Mouse (Mus musculus) cortical plate, adult 2 months (tissue): ENCODE measurements at regions not wholly inside any gene's neighbourhood (a gene's known extent, or its start where the extent isn't known, plus 50 kb on each side); places are given as distances from the start of the nearest gene placed in this dataset.

Source experiments
- CTCF ChIP-seq: fragments of 200-500 bp; IDR thresholded peaks from 2 replicates; pipeline ENCODE4 v1.5.1; 2011; ENCODE audit warnings: mild to moderate bottlenecking, control low read depth, low read length; ENCODE audit not compliant: insufficient read depth; ENCODE audit errors: extremely low read depth
- POLR2A ChIP-seq: fragments of 200-500 bp; IDR thresholded peaks from 2 replicates; pipeline ENCODE4 v1.6.1; 2011; ENCODE audit warnings: mild to moderate bottlenecking, low read length, control low read depth; ENCODE audit not compliant: insufficient read depth; ENCODE audit errors: extremely low read depth

- TF ChIP-seq CTCF, result no peak
- TF ChIP-seq POLR2A, result no peak
Observed at GRCm38 (mm10) chr16:93238898-93239297, 365.0 kb downstream of the Setd4 start.
